Mouse (Mus musculus) liver, embryonic 14.5 days (tissue): ENCODE measurements around the gene Gnat2. TPM values are rescaled to one million over a fixed set of nuclear protein-coding genes. Genes with fewer than 3 reads are reported as not detected.

Experiments
- ATAC-seq: fragments of 200-750 bp; cut with Nextera tagmentation; 2 replicates; pipeline ENCODE4 v1.8.0; 2017; ENCODE audit warnings: moderate number of reproducible peaks, mild to moderate bottlenecking, moderate library complexity; ENCODE audit not compliant: insufficient read depth
- DNase-seq, 3 experiments: peaks; one replicate each; pipeline ENCODE4 v3.0.0-alpha.2; 2012 to 2013; ENCODE audit warnings: low read depth in 3 of 3, low spot score in 3 of 3
- H3K27ac ChIP-seq: fragments of 300-500 bp; sonication (generic); 2 replicates; pipeline ENCODE4 v1.5.1; 2014; ENCODE audit warnings: moderate library complexity, mild to moderate bottlenecking, control low read depth, inconsistent platforms
- H3K27me3 ChIP-seq: fragments of 300-500 bp; sonication (generic); 2 replicates; pipeline ENCODE4 v1.6.1; 2014; ENCODE audit warnings: mild to moderate bottlenecking, low read length, moderate library complexity; ENCODE audit not compliant: control insufficient read depth, insufficient read depth
- H3K36me3 ChIP-seq: fragments of 300-500 bp; sonication (generic); replicated peaks from 2 replicates; pipeline ENCODE4 v1.6.1; 2014; ENCODE audit warnings: low read depth; ENCODE audit not compliant: control insufficient read depth, insufficient read depth
- H3K4me1 ChIP-seq, 2 experiments: fragments of 200-500 bp in 1 of 2; fragments of 300-500 bp in 1 of 2; sonication (generic) in 1 of 2; replicated peaks; 2 replicates each; pipeline ENCODE4 v1.6.1; 2012 to 2014; ENCODE audit warnings: antibody characterized with exemption in 1 of 2, inconsistent platforms in 1 of 2, low read length in 1 of 2; ENCODE audit not compliant: control insufficient read depth in 2 of 2, insufficient read depth in 2 of 2
- H3K4me2 ChIP-seq: fragments of 300-500 bp; sonication (generic); 2 replicates; pipeline ENCODE4 v1.6.1; 2014; ENCODE audit warnings: low read depth, mild to moderate bottlenecking, control low read depth, moderate library complexity
- H3K4me3 ChIP-seq, 2 experiments: fragments of 200-500 bp in 1 of 2; fragments of 300-500 bp in 1 of 2; sonication (generic) in 1 of 2; 2 replicates each; pipeline ENCODE4 v1.5.1; 2012 to 2014; ENCODE audit warnings: low read depth in 2 of 2, low read length in 2 of 2, mild to moderate bottlenecking in 2 of 2, control low read depth in 1 of 2, inconsistent platforms in 1 of 2, moderate library complexity in 1 of 2; ENCODE audit not compliant: insufficient read depth in 1 of 2
- H3K9ac ChIP-seq: fragments of 300-500 bp; sonication (generic); replicated peaks from 2 replicates; pipeline ENCODE4 v1.6.1; 2014; ENCODE audit warnings: mild to moderate bottlenecking, control low read depth, moderate library complexity
- H3K9me3 ChIP-seq: fragments of 300-500 bp; sonication (generic); 2 replicates; pipeline ENCODE4 v1.6.1; 2016; ENCODE audit warnings: low read length, mixed read lengths; ENCODE audit not compliant: control insufficient read depth
- CTCF ChIP-seq: IDR thresholded peaks from 2 replicates; pipeline ENCODE4 v1.5.1; 2016; ENCODE audit warnings: antibody characterized with exemption, low read depth, control low read depth
- EP300 ChIP-seq: IDR thresholded peaks from 2 replicates; pipeline ENCODE4 v1.6.1; 2016; ENCODE audit warnings: antibody characterized with exemption, low read depth
- WGBS: fragments of 180-500 bp; shearing (Covaris S2); extraction: QIAGEN DNeasy Blood & Tissue Kit; methylation state at CpG from one replicate; pipeline ENCODE4 v1.1.7; 2014; ENCODE audit not compliant: insufficient replicate concordance; 5-methylcytosine and 5-hydroxymethylcytosine counted together
- polyA plus RNA-seq, 2 experiments: library from polyadenylated mRNA; depleted of rRNA in 1 of 2; stranded (reverse) in 1 of 2; unstranded in 1 of 2; fragments of >200 nt; fragmentation: Nextera tagmentation in 1 of 2; extraction: Ambion mirVana in 1 of 2; gene quantifications; 2 replicates each; pipeline versions ENCODE4 v1.2.1 to v1.2.3; 2012 to 2014

Gnat2 gene
- polyA plus RNA-seq, 2 experiments, result 1.4 to 2.5 TPM

- Histone ChIP-seq H3K4me1 (peaks cover 6 to 20% of the 10 kb centered on the region in 2 experiments), H3K9me3 (no peaks in the 10 kb centered on the region), H3K9ac (no peak overlapping the region), H3K36me3 (peaks cover 49% of the 10 kb centered on the region), H3K27me3 (no peaks in the 10 kb centered on the region), H3K27ac (no peak overlapping the region), H3K4me2 (no peak overlapping the region), H3K4me3 (no peak overlapping the region)
- ATAC-seq (no peak), DNase-seq (no peak)
- whole genome bisulfite sequencing, result 71% methylated on average over 10 of the region's 10 CpGs
- TF ChIP-seq EP300 (no peak), CTCF (no peak)
Observed at GRCm38 (mm10) chr3:108072983-108073569, 19.5 kb upstream of the Gnat2 start.

GRCm38 (mm10) chr3:108076836-108077235 lies 15.8 kb upstream of the Gnat2 start:
- 91% methylated on average over 9 of the region's 9 CpGs for WGBS
- no peak for TF ChIP-seq CTCF
- no peak for TF ChIP-seq EP300
- H3K4me3 ChIP-seq, result no peak overlapping the region
- ATAC-seq (no peak), DNase-seq (no peak)
- peaks cover 79% of the 10 kb centered on the region for H3K36me3 ChIP-seq
- H3K27me3 ChIP-seq, result no peaks in the 10 kb centered on the region
- no peaks in the 10 kb centered on the region for H3K9me3 ChIP-seq
- H3K27ac ChIP-seq, result no peak overlapping the region
- H3K4me2 ChIP-seq, result no peak overlapping the region
- H3K9ac ChIP-seq, result no peak overlapping the region
- no peaks in the 10 kb centered on the region for H3K4me1 ChIP-seq

GRCm38 (mm10) chr3:108081681-108082080 lies 10.9 kb upstream of the Gnat2 start:
- WGBS, result 67% methylated on average over 4 of the region's 4 CpGs
- no peak overlapping the region for H3K9ac ChIP-seq

GRCm38 (mm10) chr3:108082251-108082875 lies 10.2 kb upstream of the Gnat2 start:
- Histone ChIP-seq H3K9ac (peak overlapping the region; percentile 17), H3K27ac (peak overlapping the region; percentile 22), H3K9me3 (no peaks in the 10 kb centered on the region), H3K4me3 (no peak overlapping the region), H3K27me3 (no peaks in the 10 kb centered on the region), H3K4me2 (peak overlapping the region; percentile 99), H3K36me3 (peaks cover 39% of the 10 kb centered on the region), H3K4me1 (peaks cover 31 to 34% of the 10 kb centered on the region in 2 experiments)
- no peak for DNase-seq
- ATAC-seq, result no peak
- WGBS, result 72% methylated on average over 1 of the region's 1 CpGs
- TF ChIP-seq CTCF, result no peak
- no peak for TF ChIP-seq EP300

More at GRCm38 (mm10) chr3:108081681-108082080, 10.9 kb upstream of the Gnat2 start:
- Histone ChIP-seq H3K36me3 (peaks cover 46% of the 10 kb centered on the region), H3K27ac (no peak overlapping the region), H3K4me1 (peaks cover 24 to 27% of the 10 kb centered on the region in 2 experiments), H3K4me3 (no peak overlapping the region), H3K27me3 (no peaks in the 10 kb centered on the region), H3K4me2 (no peak overlapping the region), H3K9me3 (no peaks in the 10 kb centered on the region)
- ATAC-seq, result no peak
- TF ChIP-seq CTCF (no peak), EP300 (no peak)
- DNase-seq, result no peak

- Histone ChIP-seq H3K4me3 (peak overlapping the region in 1 of 2 experiments; percentile 92; a peak in 1 of 4 replicates), H3K4me1 (peaks cover 34 to 35% of the 10 kb centered on the region in 2 experiments), H3K9me3 (no peaks in the 10 kb centered on the region), H3K9ac (peak overlapping the region; percentile 51), H3K36me3 (peaks cover 31% of the 10 kb centered on the region), H3K27me3 (no peaks in the 10 kb centered on the region), H3K27ac (peak overlapping the region; percentile 30), H3K4me2 (peak overlapping the region; percentile 99)
- ATAC-seq (no peak), DNase-seq (no peak)
- TF ChIP-seq CTCF (no peak), EP300 (no peak)
- 9% methylated on average over 2 of the region's 2 CpGs for WGBS
Observed at GRCm38 (mm10) chr3:108083161-108083560, 9.4 kb upstream of the Gnat2 start.
